Mouse (Mus musculus): ENCODE data around the gene Npb.

DNA sequence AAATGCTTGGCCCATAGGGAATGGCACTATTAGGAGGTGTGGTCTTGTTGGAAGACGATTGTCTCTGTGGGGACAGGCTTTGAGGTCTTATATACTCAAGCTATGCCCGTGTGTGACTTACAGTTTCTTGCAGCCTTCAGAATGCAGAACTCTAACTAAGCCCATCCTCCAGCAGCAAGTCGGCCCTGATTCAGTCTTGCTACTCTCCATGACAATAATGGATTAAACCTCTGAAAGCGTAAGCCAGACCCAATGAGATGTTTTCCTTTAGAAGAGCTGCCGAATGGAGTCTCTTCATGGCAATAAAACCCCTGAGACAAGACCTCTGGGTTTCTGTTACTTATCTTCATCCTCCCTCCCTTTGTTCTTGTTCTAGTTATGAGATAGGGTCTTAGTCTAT, 26.5 kb downstream of the Npb start:
- no peak for TF ChIP-seq POLR2A (IDR thresholded peaks at IDR 0.05; ENCODE audit: borderline replicate concordance, extremely low read depth, low read depth, low read length)
- no peak for TF ChIP-seq CTCF (IDR thresholded peaks at IDR 0.05; ENCODE audit: insufficient read depth, low read length)

Data from lung, adult 2 months (tissue).